ENCODE assay signal across 8 mouse cellular contexts in the genomic region with DNA sequence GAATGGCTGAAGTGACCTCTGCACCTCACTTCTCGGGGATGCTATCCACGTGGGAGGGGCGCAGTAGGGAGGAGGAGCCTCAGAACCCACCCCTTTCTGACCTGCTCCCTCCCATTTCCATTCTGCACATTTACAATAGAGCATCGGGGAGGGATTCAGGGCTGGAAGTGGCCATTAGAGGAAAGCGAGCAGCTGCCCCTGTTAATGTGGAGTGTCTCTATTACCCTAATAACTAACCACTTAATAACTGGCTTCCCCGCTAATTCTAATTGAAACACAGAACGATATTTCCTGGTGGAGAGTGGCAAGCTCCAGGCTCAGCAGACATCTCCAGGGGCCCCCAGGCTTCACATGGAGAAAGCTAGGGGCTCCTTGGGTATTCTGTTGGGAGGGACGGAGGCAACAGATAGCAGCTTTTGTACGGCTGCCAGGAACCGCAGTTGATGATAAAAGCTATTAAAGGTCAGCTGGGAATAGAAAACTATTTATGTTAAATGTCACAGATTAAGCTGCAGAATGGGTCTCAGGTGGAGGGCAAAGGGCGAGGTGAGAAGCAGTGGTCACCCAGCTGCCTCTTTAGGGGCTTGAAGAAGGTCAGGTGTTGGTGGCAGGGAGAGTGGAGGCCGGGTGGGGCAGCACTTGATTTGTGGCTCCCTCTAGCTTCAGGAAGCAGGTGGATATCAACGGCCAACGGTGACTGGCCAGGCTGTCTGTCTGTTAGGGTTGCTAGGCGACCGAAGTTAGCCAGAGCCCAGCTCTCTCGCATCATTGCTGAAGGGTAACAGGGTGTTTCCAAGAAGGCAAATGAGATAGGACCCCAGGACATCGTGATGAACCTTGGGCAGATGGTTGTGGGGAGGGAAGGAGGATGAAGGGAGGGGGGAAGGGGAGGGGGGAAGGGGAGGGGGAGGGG.
A peak's percentile ranks its signal among the peaks of the same experiment; 100 is the strongest.
DNase-seq lines count a peak whose midpoint lies in the region; ATAC-seq and TF ChIP-seq lines count a peak whose summit lies in the region.

No protein-coding gene starts in this region.

- 38% methylated on average over 18 of the region's 18 CpGs for WGBS in forebrain, postnatal 0 days
- 33% methylated on average over 18 of the region's 18 CpGs for WGBS in kidney, embryonic 14.5 days

- no peak overlapping the region for H3K4me2 ChIP-seq in forebrain, postnatal 0 days (ENCODE audit: low read depth)
- H3K4me2 ChIP-seq in kidney, embryonic 14.5 days (replicated peaks; ENCODE audit: low read depth, low read length): no peak overlapping the region

- no peaks in the 10 kb centered on the region for H3K27me3 ChIP-seq in forebrain, postnatal 0 days (ENCODE audit: insufficient read depth, low read length)
- H3K27me3 ChIP-seq in kidney, embryonic 14.5 days (ENCODE audit: control insufficient read depth, insufficient read depth, low read length): no peaks in the 10 kb centered on the region

- H3K4me3 ChIP-seq in forebrain, postnatal 0 days (ENCODE audit: low read depth, low read length): no peak overlapping the region
- H3K4me3 ChIP-seq in kidney, embryonic 14.5 days (ENCODE audit: low read length): no peak overlapping the region

- H3K9me3 ChIP-seq in forebrain, postnatal 0 days (ENCODE audit: low read length): no peaks in the 10 kb centered on the region
- H3K9me3 ChIP-seq in kidney, embryonic 14.5 days (ENCODE audit: control insufficient read depth, low read length): peaks cover under 1% of the 10 kb centered on the region; the same call in 1 of the 2 replicates

- TF ChIP-seq CTCF in forebrain, postnatal 0 days (IDR thresholded peaks at IDR 0.05; ENCODE audit: low read depth): peak; percentile 43

- no peaks in the 10 kb centered on the region for H3K36me3 ChIP-seq in forebrain, postnatal 0 days (ENCODE audit: insufficient read depth)
- no peaks in the 10 kb centered on the region for H3K36me3 ChIP-seq in kidney, embryonic 14.5 days (ENCODE audit: control insufficient read depth, insufficient read depth, low read length)

- DNase-seq in frontal cortex, postnatal 14 days (ENCODE audit: low spot score in 2 of 2): no peak
- peak; percentile 50 for DNase-seq in adrenal gland, adult 8-10 months
- DNase-seq in forebrain, postnatal 0 days: peak; percentile 54
- DNase-seq in spleen, postnatal 14 days (ENCODE audit: low spot score in 2 of 2): peak; percentile 42 to 55

- H3K4me1 ChIP-seq in forebrain, postnatal 0 days (ENCODE audit: insufficient read depth): no peaks in the 10 kb centered on the region
- H3K4me1 ChIP-seq in kidney, embryonic 14.5 days (ENCODE audit: control insufficient read depth, insufficient read depth, low read length): 0 out of 2 replicates have a peak, but pooled peaks cover 5% of the 10 kb centered on the region

- no peak overlapping the region for H3K27ac ChIP-seq in forebrain, postnatal 0 days (ENCODE audit: low read depth, low read length)
- no peak overlapping the region for H3K27ac ChIP-seq in kidney, embryonic 14.5 days (ENCODE audit: low read depth, low read length)

- ATAC-seq in frontal cortex, adult (ENCODE audit: low TSS enrichment): peak; percentile 69; the same call in 1 of the 2 replicates
- peak; percentile 61; the same call in 1 of the 2 replicates for ATAC-seq in forebrain, postnatal 0 days
- peak; percentile 85 for ATAC-seq in kidney, embryonic 14.5 days (ENCODE audit: low FRiP score, low TSS enrichment)
- ATAC-seq in megakaryocyte progenitor cell, adult 5-6 weeks (replicated peaks; ENCODE audit: poor library complexity): peak; percentile 81
- no peak for ATAC-seq in inflammation-experienced regulatory T-cells, adult 6 months

- H3K9ac ChIP-seq in forebrain, postnatal 0 days: no peak overlapping the region
- H3K9ac ChIP-seq in kidney, embryonic 14.5 days (ENCODE audit: low read depth, low read length): no peak overlapping the region

Comparison
In these comparisons a context has a peak if more than half of its experiments do, and no peak if none do; other contexts are left out.
1. DNase-seq: peak in adrenal gland, adult 8-10 months (single experiment), forebrain, postnatal 0 days (single experiment) and spleen, postnatal 14 days (2 of 2); none in frontal cortex, postnatal 14 days (0 of 2).